Mouse (Mus musculus): ENCODE data around the gene Kpna7. TPM values are rescaled to one million over a fixed set of nuclear protein-coding genes. Genes with fewer than 3 reads are reported as not detected.

Gene Kpna7
- total and polyA plus RNA-seq, 3 experiments: 0.35 to 2.2 TPM; not detected in 1

- no peak for DNase-seq (ENCODE audit: low read depth, low spot score)
- Histone ChIP-seq H3K79me2 (ENCODE audit: control insufficient read depth, insufficient read depth, low read length, poor library complexity) (peaks cover 35% of the 10 kb centered on the region), H3K4me3 (ENCODE audit: control insufficient read depth in 1 of 2, insufficient read depth in 1 of 2, low read depth in 2 of 2, low read length in 2 of 2) (peak overlapping the region; percentile 89 to 98; a peak in 3 of 4 replicates), H3K4me1 (ENCODE audit: control insufficient read depth in 1 of 2, insufficient read depth in 2 of 2, low read length in 2 of 2) (peaks cover 4 to 18% of the 10 kb centered on the region in 2 experiments; a peak in 3 of 4 replicates), H3K27ac (ENCODE audit: control insufficient read depth, low read depth, low read length) (no peak overlapping the region), H3K9me3 (replicated peaks; ENCODE audit: insufficient read depth, low read length) (no peaks in the 10 kb centered on the region), H3K9ac (ENCODE audit: control insufficient read depth, low read depth, low read length, poor library complexity, severe bottlenecking) (peak overlapping the region; percentile 82; the same call in 1 of the 2 replicates), H3K36me3 (ENCODE audit: control insufficient read depth in 1 of 2, insufficient read depth in 2 of 2, low read length in 2 of 2) (peaks cover 5 to 13% of the 10 kb centered on the region in 2 experiments), H3K27me3 (ENCODE audit: control insufficient read depth in 1 of 2, insufficient read depth in 2 of 2, low read length in 2 of 2) (no peaks in the 10 kb centered on the region)
- no peak for TF ChIP-seq JUND (IDR thresholded peaks at IDR 0.05; ENCODE audit: low read depth, low read length)
- TF ChIP-seq GATA1 (IDR thresholded peaks at IDR 0.05; ENCODE audit: low read depth, low read length): no peak
- TF ChIP-seq GABPA (IDR thresholded peaks at IDR 0.05; ENCODE audit: low read depth, low read length): no peak
- no peak for TF ChIP-seq RAD21 (IDR thresholded peaks at IDR 0.05; ENCODE audit: low read depth, low read length)
- no peak for TF ChIP-seq MEF2A (IDR thresholded peaks at IDR 0.05; ENCODE audit: extremely low read depth, insufficient replicate concordance, low read depth, low read length, poor library complexity, severe bottlenecking)
- TF ChIP-seq UBTF (IDR thresholded peaks at IDR 0.05; ENCODE audit: borderline replicate concordance, insufficient read depth, low read depth, low read length): no peak
- TF ChIP-seq USF1 (IDR thresholded peaks at IDR 0.05; ENCODE audit: low read depth, low read length): no peak
- no peak for TF ChIP-seq CHD1 (IDR thresholded peaks at IDR 0.05; ENCODE audit: low read depth, low read length)
- TF ChIP-seq ETS1 (IDR thresholded peaks at IDR 0.05; ENCODE audit: low read depth, low read length): no peak
- TF ChIP-seq CTCF (IDR thresholded peaks at IDR 0.05 in 2 of 3, conservative IDR thresholded peaks at IDR 0.05 in 1 of 3; ENCODE audit: control insufficient read depth in 1 of 3, insufficient read depth in 1 of 3, low read depth in 2 of 3, low read length in 3 of 3, poor library complexity in 1 of 3, severe bottlenecking in 1 of 3): no peak
- TF ChIP-seq POLR2A (IDR thresholded peaks at IDR 0.05; ENCODE audit: control insufficient read depth in 1 of 2, insufficient read depth in 1 of 2, low read depth in 1 of 2, low read length in 2 of 2, poor library complexity in 1 of 2): no peak
These were observed 29.6 kb upstream of the Kpna7 start for GRCm38 (mm10) chr5:145113416-145113815.

GRCm38 (mm10) chr5:145112566-145112965 is 28.7 kb upstream of the Kpna7 start:
- Histone ChIP-seq H3K4me1 (ENCODE audit: control insufficient read depth in 1 of 2, insufficient read depth in 2 of 2, low read length in 2 of 2) (peaks cover 4 to 18% of the 10 kb centered on the region in 2 experiments; a peak in 3 of 4 replicates), H3K9ac (ENCODE audit: control insufficient read depth, low read depth, low read length, poor library complexity, severe bottlenecking) (no peak overlapping the region), H3K4me3 (ENCODE audit: control insufficient read depth in 1 of 2, insufficient read depth in 1 of 2, low read depth in 2 of 2, low read length in 2 of 2) (no peak overlapping the region), H3K27ac (ENCODE audit: control insufficient read depth, low read depth, low read length) (no peak overlapping the region), H3K79me2 (ENCODE audit: control insufficient read depth, insufficient read depth, low read length, poor library complexity) (peaks cover 27% of the 10 kb centered on the region), H3K9me3 (replicated peaks; ENCODE audit: insufficient read depth, low read length) (no peaks in the 10 kb centered on the region), H3K27me3 (ENCODE audit: control insufficient read depth in 1 of 2, insufficient read depth in 2 of 2, low read length in 2 of 2) (no peaks in the 10 kb centered on the region), H3K36me3 (ENCODE audit: control insufficient read depth in 1 of 2, insufficient read depth in 2 of 2, low read length in 2 of 2) (peaks cover 7 to 13% of the 10 kb centered on the region in 2 experiments)
- no peak for DNase-seq (ENCODE audit: low read depth, low spot score)
- TF ChIP-seq TAL1 (IDR thresholded peaks at IDR 0.05; ENCODE audit: low read length) (no peak), BHLHE40 (IDR thresholded peaks at IDR 0.05; ENCODE audit: borderline replicate concordance, low read depth, low read length) (no peak), TCF12 (IDR thresholded peaks at IDR 0.05; ENCODE audit: low read depth, low read length) (no peak)

GRCm38 (mm10) chr5:145110401-145110800 is 26.6 kb upstream of the Kpna7 start:
- H3K36me3 ChIP-seq (ENCODE audit: control insufficient read depth in 1 of 2, insufficient read depth in 2 of 2, low read length in 2 of 2): peaks cover 0 to 16% of the 10 kb centered on the region in 2 experiments
- H3K27ac ChIP-seq (ENCODE audit: control insufficient read depth, low read depth, low read length): no peak overlapping the region
- DNase-seq (ENCODE audit: low read depth, low spot score): no peak
- H3K4me1 ChIP-seq (ENCODE audit: control insufficient read depth in 1 of 2, insufficient read depth in 2 of 2, low read length in 2 of 2): peaks cover 0 to 10% of the 10 kb centered on the region in 2 experiments; a peak in 2 of 4 replicates
- no peak overlapping the region for H3K4me3 ChIP-seq (ENCODE audit: control insufficient read depth in 1 of 2, insufficient read depth in 1 of 2, low read depth in 2 of 2, low read length in 2 of 2)
- H3K79me2 ChIP-seq (ENCODE audit: control insufficient read depth, insufficient read depth, low read length, poor library complexity): peaks cover 11% of the 10 kb centered on the region
- TF ChIP-seq TCF12 (IDR thresholded peaks at IDR 0.05; ENCODE audit: low read depth, low read length) (no peak), MAX (IDR thresholded peaks at IDR 0.05; ENCODE audit: low read length) (no peak), NRF1 (IDR thresholded peaks at IDR 0.05; ENCODE audit: insufficient read depth, low read depth, low read length, poor library complexity, severe bottlenecking) (no peak), EP300 (IDR thresholded peaks at IDR 0.05; ENCODE audit: low read depth in 1 of 2, low read length in 2 of 2) (no peak), ZMIZ1 (IDR thresholded peaks at IDR 0.05; ENCODE audit: low read depth, low read length) (no peak), ZKSCAN1 (IDR thresholded peaks at IDR 0.05; ENCODE audit: low read depth, low read length) (no peak), ZC3H11A (IDR thresholded peaks at IDR 0.05; ENCODE audit: low read depth, low read length) (no peak), SMC3 (IDR thresholded peaks at IDR 0.05; ENCODE audit: low read depth, low read length) (no peak), NELFE (IDR thresholded peaks at IDR 0.05; ENCODE audit: low read depth, low read length) (no peak), CTCF (IDR thresholded peaks at IDR 0.05 in 2 of 3, conservative IDR thresholded peaks at IDR 0.05 in 1 of 3; ENCODE audit: control insufficient read depth in 1 of 3, insufficient read depth in 1 of 3, low read depth in 2 of 3, low read length in 3 of 3, poor library complexity in 1 of 3, severe bottlenecking in 1 of 3) (no peak), JUND (IDR thresholded peaks at IDR 0.05; ENCODE audit: low read depth, low read length) (no peak)
- no peaks in the 10 kb centered on the region for H3K27me3 ChIP-seq (ENCODE audit: control insufficient read depth in 1 of 2, insufficient read depth in 2 of 2, low read length in 2 of 2)
- no peaks in the 10 kb centered on the region for H3K9me3 ChIP-seq (replicated peaks; ENCODE audit: insufficient read depth, low read length)
- no peak overlapping the region for H3K9ac ChIP-seq (ENCODE audit: control insufficient read depth, low read depth, low read length, poor library complexity, severe bottlenecking)

Data from MEL (cell line).